Mouse (Mus musculus) heart, adult 2 months (tissue): Measurements from ENCODE around the gene Pfkfb1. TPM values are rescaled to one million over a fixed set of nuclear protein-coding genes. Genes with fewer than 3 reads are reported as not detected.

ENCODE experiments used
- DNase-seq, 2 experiments: peaks; one replicate each; pipeline ENCODE4 v3.0.0; 2021
- H3K27ac ChIP-seq: fragments of 200-600 bp; 2 replicates; pipeline ENCODE4 v1.8.1; 2022
- H3K27me3 ChIP-seq: fragments of 200-500 bp; 2 replicates; pipeline ENCODE4 v1.6.1; 2012; ENCODE audit warnings: mild to moderate bottlenecking, low read length, inconsistent platforms, mixed read lengths; ENCODE audit not compliant: control insufficient read depth, insufficient read depth
- H3K36me3 ChIP-seq: fragments of 200-500 bp; 2 replicates; pipeline ENCODE4 v1.6.1; 2012; ENCODE audit warnings: low read length, inconsistent platforms; ENCODE audit not compliant: control insufficient read depth, insufficient read depth
- H3K4me1 ChIP-seq: fragments of 200-500 bp; 2 replicates; pipeline ENCODE4 v1.6.1; 2011; ENCODE audit warnings: low read length; ENCODE audit not compliant: control insufficient read depth, insufficient read depth
- H3K4me3 ChIP-seq: fragments of 200-600 bp; 2 replicates; pipeline ENCODE4 v1.8.1; 2022
- H3K79me2 ChIP-seq: fragments of 200-500 bp; replicated peaks from 2 replicates; pipeline ENCODE4 v1.6.1; 2012; ENCODE audit warnings: mild to moderate bottlenecking, inconsistent platforms, low read length, moderate library complexity, mixed read lengths; ENCODE audit not compliant: control insufficient read depth, insufficient read depth
- H3K9ac ChIP-seq: fragments of 200-500 bp; 2 replicates; pipeline ENCODE4 v1.6.1; 2012; ENCODE audit warnings: low read depth, mild to moderate bottlenecking, control low read depth, inconsistent platforms, low read length, mixed read lengths
- CTCF ChIP-seq: fragments of 200-600 bp; IDR thresholded peaks from 2 replicates; pipeline ENCODE4 v1.8.1; 2022; ENCODE audit warnings: antibody characterized with exemption, mild to moderate bottlenecking, moderate library complexity
- EP300 ChIP-seq: fragments of 200-500 bp; IDR thresholded peaks from 2 replicates; pipeline ENCODE4 v1.6.1; 2011; ENCODE audit warnings: low read depth, low read length, control low read depth; ENCODE audit not compliant: insufficient read depth
- POLR2A ChIP-seq: fragments of 200-500 bp; IDR thresholded peaks from 2 replicates; pipeline ENCODE4 v1.6.1; 2011; ENCODE audit warnings: mild to moderate bottlenecking, low read depth, low read length, control low read depth; ENCODE audit not compliant: insufficient read depth
- WGBS: fragments of 180-500 bp; shearing (Covaris S2); methylation state at CpG from one replicate; pipeline ENCODE4 v1.1.7; 2018; 5-methylcytosine and 5-hydroxymethylcytosine counted together
- intact Hi-C: fragments of 180-260 bp; cut with DNase I; formaldehyde crosslinking; loops from one replicate; pipeline ENCODE4 v1.15.1; 2025
- polyA plus RNA-seq: library from polyadenylated mRNA; depleted of rRNA; stranded (reverse); fragments of >200 nt; gene quantifications from 2 replicates; pipeline ENCODE4 v1.2.3, GENCODE M21; 2012
- total RNA-seq, 2 experiments: library from RNA; stranded (reverse); gene quantifications; 2 replicates each; pipeline ENCODE4 v1.2.3; 2021

Gene Pfkfb1
- total and polyA plus RNA-seq, 3 experiments: 5.5 to 17.0 (median 16.4) TPM

GRCm38 (mm10) chrX:150594176-150594575 is 6.1 kb downstream of the Pfkfb1 start:
- DNase-seq: no peak
- WGBS: 55% methylated on average over 3 of the region's 3 CpGs
- Histone ChIP-seq H3K79me2 (no peaks in the 10 kb centered on the region), H3K36me3 (no peaks in the 10 kb centered on the region), H3K27ac (no peak overlapping the region; the same call in 1 of the 2 replicates), H3K9ac (peak overlapping the region; percentile 33), H3K27me3 (no peaks in the 10 kb centered on the region), H3K4me1 (no peaks in the 10 kb centered on the region; the same call in 1 of the 2 replicates), H3K4me3 (no peak overlapping the region)
- TF ChIP-seq POLR2A: no peak
- intact Hi-C loops: loop anchor here (10.0 kb wide), 1 partner anchor 221 kb away; the partner anchor contains the start of gene Maged2

GRCm38 (mm10) chrX:150595016-150595760 is 7.2 kb downstream of the Pfkfb1 start:
- intact Hi-C loops: loop anchor here (10.0 kb wide), 1 partner anchor 220 kb away; the partner anchor contains the start of gene Maged2
- Histone ChIP-seq H3K4me3 (no peak overlapping the region), H3K4me1 (no peaks in the 10 kb centered on the region; the same call in 1 of the 2 replicates), H3K27ac (no peak overlapping the region), H3K79me2 (no peaks in the 10 kb centered on the region), H3K36me3 (no peaks in the 10 kb centered on the region), H3K9ac (no peak overlapping the region; the same call in 1 of the 2 replicates), H3K27me3 (no peaks in the 10 kb centered on the region)
- no peak for DNase-seq
- WGBS: 64% methylated on average over 9 of the region's 9 CpGs
- TF ChIP-seq POLR2A: no peak
- no peak for TF ChIP-seq CTCF
- TF ChIP-seq EP300: no peak

GRCm38 (mm10) chrX:150598882-150599281 is 10.9 kb downstream of the Pfkfb1 start:
- Histone ChIP-seq H3K36me3 (no peaks in the 10 kb centered on the region), H3K27me3 (no peaks in the 10 kb centered on the region), H3K4me3 (no peak overlapping the region), H3K9ac (no peak overlapping the region), H3K27ac (peak overlapping the region; percentile 32; the same call in 1 of the 2 replicates), H3K4me1 (no peaks in the 10 kb centered on the region), H3K79me2 (no peaks in the 10 kb centered on the region)
- 79% methylated on average over 2 of the region's 2 CpGs for WGBS
- TF ChIP-seq EP300 (no peak), POLR2A (no peak), CTCF (no peak)
- intact Hi-C loops: loop anchor here (10.0 kb wide), 1 partner anchor 216 kb away; the partner anchor contains the start of gene Maged2
- DNase-seq: no peak

GRCm38 (mm10) chrX:150636421-150636820 is 48.4 kb downstream of the Pfkfb1 start:
- intact Hi-C loops: no loop called here
- Histone ChIP-seq H3K27me3 (no peaks in the 10 kb centered on the region), H3K4me1 (no peaks in the 10 kb centered on the region), H3K27ac (no peak overlapping the region), H3K36me3 (no peaks in the 10 kb centered on the region), H3K4me3 (no peak overlapping the region), H3K9ac (no peak overlapping the region), H3K79me2 (no peaks in the 10 kb centered on the region)
- TF ChIP-seq EP300 (no peak), POLR2A (no peak), CTCF (no peak)
- no peak for DNase-seq
- WGBS: 39% methylated on average over 1 of the region's 1 CpGs

GRCm38 (mm10) chrX:150656122-150656907 is 68.3 kb downstream of the Pfkfb1 start:
- 39% methylated on average over 30 of the region's 44 CpGs for WGBS
- no peak for TF ChIP-seq EP300
- no peak for TF ChIP-seq CTCF
- TF ChIP-seq POLR2A: no peak
- no peaks in the 10 kb centered on the region for H3K4me1 ChIP-seq
- H3K4me3 ChIP-seq: peak overlapping the region; percentile 33; the same call in 1 of the 2 replicates
- no peak overlapping the region for H3K9ac ChIP-seq
- H3K36me3 ChIP-seq: no peaks in the 10 kb centered on the region
- no peaks in the 10 kb centered on the region for H3K27me3 ChIP-seq
- no peaks in the 10 kb centered on the region for H3K79me2 ChIP-seq
- DNase-seq: no peak
- no peak overlapping the region for H3K27ac ChIP-seq
- intact Hi-C loops: no loop called here
